Mouse (Mus musculus): ENCODE data around the gene Rab44.

DNA sequence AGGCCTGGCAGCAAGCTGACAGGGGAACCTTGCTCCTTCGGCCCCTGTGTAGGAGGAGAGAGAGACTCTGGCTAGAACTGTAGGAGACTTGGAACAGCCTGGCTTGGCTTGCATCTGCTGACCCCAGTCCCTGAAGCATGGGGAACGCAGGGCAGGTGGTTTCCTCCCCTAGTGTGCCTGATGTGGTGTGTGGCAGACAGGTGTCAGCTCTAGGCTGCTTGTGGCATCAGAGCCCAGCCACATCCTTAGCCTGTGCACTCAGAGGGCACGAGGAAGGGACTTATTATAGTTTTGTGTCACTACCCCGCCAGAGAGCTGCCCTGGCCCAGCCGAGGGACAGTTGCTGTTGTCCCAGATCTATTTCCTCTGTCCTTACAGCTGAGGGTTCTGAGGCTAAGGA lies 38.6 kb downstream of the Rab44 start:
- TF ChIP-seq CTCF (IDR thresholded peaks at IDR 0.05; ENCODE audit: borderline replicate concordance, extremely low read depth, insufficient read depth, insufficient read length): no peak
- no peak for TF ChIP-seq POLR2A (IDR thresholded peaks at IDR 0.05; ENCODE audit: borderline replicate concordance, extremely low read depth, insufficient read depth, insufficient read length, poor library complexity, severe bottlenecking)
